Mouse (Mus musculus): Measurements from ENCODE around the gene Noct. TPM values are rescaled to one million over a fixed set of nuclear protein-coding genes. Genes with fewer than 3 reads are reported as not detected.

Gene Noct
- polyA plus RNA-seq, 3 experiments from 2014 or later = 2.2 to 4.3 (median 3.5) TPM

DNA sequence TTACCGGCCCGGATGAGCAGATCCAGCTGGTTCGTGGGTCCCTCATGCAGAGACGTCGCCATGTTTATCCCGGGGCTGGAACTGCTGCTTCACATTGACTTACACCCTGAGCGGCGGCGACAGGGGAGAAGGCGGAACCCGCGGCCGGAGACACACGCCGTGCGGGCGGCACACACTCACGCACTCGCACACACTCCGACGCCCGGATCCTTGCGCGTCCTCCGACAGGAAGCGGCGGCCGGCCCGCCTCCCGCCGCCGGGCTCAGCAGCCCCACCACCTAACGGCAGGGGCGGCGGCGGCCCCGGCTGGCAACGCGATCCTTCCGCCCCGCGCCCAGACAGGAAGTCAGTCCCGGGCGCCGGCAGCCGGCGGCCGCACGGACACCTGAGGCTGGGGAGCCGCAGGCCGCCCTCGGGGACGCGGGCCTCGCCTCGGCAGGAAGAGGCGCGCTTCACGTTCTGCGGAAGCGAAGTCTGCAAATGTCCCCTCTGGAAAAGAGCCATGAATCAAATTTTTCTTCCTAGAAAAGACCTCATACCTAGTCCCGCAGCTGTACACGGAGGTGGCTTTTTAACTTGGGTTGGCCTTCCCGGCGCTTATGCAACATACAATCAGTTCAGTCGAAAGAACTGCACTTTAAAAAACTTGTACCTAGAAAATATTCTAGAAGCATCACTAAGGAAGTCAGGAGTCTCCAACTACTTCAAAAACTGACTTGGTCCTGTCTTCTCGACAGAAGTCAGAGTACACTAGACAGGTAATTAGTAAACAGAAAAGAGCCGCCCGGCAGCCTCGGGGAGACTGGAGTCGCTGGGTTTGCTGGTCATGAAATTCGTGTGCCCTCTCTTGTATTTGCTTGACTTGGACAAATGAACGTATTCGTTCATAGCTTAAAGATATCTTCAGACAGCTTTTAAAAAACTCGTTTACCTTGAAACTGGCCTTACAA is 53.2 kb downstream of the Noct start:
- peak; percentile 55 for ATAC-seq

DNA sequence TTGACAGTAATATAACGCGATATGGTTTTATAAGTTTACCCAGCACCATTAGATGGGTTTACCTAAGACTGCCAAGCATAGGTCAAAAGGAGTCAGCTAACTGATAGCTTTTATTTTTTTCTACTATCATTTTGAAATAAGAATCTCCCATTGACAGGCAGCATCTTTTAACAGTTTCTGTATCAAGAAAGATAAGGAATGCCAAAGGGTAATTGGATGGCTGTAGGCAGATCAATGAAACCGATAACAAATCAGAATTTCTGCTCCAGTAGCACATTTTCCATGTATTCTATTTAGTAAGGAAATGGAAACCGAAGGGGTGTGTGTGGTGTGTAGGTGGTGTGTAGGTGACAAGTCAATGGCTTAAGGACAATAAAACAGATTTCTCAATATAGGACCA is 54.2 kb downstream of the Noct start:
- no peak for ATAC-seq

DNA sequence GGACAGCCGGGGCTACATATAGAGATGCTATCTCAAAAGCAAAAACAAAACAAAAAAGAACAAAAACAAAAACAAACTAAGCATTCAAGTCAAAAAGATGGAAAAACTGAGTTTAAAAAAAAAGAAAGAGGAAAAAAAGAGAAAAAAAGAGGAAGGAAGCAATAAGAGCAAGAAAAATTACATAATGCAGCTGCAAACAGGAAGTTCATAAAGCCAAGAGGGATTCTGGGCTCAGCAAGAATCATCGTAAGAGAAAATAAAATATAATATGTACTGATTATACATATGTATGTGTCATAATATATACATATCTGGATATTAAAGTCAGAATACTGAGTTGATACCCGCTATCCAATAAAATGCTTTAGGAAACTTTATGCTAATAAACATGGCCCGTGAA is 57.5 kb downstream of the Noct start:
- no peak for ATAC-seq

DNA sequence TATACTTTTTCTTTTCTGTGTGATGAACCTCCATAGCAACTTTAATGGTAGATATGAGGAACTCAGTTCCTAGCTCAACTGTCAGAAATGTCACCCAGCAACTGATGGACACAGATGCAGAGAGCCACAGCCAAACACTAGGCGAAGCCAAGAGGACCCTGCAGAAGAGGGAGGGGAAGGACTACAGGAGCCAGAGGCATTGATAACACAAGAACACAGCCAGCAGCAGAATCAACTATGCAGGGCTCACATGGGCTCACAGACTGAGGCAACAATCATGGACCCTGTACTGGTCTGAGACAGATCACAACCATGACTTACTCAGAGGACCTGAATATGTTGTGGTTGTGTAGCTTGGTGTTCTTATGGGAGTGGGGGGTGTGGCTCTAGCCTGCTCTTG is 60.1 kb downstream of the Noct start:
- ATAC-seq = no peak

DNA sequence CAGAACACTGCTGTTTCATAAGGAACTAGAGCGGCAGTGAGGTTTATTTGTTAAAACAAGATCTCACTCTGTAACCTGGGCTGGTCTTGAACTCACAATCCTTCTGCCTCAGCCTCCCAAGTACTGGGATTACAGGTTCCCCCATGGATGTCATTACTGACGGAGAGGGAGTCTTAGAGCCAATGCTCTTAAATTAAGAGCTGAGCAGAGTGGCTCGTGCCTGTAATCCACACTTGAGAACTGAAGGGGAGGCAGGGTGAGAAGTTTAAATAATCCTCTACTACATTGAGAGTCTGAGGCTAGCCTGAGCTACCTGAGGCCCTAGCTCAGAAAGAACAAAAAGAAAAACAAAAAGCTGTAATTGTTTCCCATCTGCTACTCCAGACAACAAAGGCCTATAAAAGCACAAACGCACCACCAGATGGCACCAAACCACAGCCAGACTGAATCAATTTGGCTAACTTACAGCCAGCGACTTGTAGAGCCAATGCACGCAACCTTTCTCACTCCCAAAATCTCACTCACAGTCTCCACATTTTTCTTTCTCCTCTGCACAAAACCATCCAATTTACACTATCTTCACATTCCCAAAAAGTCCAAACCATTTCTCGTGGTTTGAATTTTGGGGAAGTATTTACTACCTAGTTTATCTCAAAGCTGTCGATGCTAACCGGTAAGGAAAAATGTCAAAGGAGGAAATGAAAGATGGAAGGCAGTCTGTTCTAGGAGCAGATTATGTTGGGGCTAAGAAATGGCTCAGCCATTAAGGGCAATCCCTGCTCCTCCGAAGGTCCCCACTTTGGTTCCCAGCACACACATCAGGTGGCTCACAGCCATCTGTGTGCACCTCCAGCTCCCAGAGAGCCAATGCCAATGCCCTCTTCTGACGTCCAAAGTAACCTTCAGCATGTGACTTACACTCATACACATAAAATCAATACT is 64.9 kb downstream of the Noct start:
- peak; percentile 67 for ATAC-seq

DNA sequence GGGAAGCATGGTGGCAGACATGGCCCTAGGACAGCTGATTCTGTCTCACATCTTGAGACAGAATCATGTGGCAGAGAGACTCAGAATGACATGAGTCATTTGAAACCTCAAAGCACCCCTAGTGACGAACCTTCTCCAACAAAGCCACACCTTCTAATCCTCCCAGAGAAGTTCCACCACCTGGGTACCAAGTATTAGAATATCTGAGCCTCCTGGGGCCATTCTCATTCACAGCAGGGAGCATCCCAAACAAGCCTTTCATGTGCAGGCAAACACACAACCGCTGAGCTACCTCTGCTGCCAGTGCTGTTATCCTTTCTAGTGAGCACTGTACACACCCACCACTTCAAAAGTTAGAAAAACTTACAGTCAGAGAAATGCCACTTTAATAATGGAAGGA is 70.0 kb downstream of the Noct start:
- ATAC-seq = no peak

DNA sequence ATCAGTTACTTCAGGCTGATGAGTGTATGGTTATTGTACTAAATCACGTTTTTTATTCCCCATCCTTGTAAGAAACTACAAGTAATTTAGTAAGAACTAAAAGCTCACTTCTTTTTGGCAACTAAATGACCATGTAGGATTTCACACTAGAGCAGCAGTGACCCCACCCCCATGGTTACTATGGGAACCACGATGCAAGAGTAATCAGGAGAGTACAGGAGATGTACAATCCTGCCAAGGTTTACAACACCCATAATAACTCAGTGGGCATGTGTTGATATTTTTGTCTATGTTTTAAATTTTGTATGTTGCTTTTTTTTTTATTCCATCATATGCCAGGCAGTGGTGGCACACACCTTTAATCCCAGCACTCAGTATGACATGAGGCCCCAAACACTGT is 71.0 kb downstream of the Noct start:
- ATAC-seq = no peak

DNA sequence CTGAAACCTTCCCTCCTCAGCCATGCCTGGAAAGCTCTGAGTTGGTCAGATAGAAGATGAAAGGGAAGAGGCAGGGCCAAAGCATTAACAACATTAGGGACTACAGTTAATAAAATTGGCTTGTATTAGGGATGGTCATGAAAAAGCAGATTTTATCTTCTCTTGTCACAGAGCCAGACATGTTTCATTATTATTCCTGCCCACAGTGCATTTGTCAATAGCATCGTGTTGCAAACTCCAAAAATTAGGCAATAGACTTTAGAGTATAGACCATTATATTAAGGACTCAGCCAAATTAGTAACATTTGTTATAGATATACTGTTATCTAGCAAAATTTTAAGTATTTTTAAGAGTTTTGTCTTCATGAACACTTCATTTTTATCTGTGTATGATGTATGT is 72.5 kb downstream of the Noct start:
- ATAC-seq = no peak

Other genes starting within 250 kb of the Noct start
- 10 to 100 TPM; 51.8 to 74.2 (median 57.7) TPM for gene Elf2, start 116.2 kb downstream of the Noct start, polyA plus RNA-seq (2017; shearing (Covaris generic))
- gene Mgarp, start 172.3 kb downstream of the Noct start, polyA plus RNA-seq (2017; shearing (Covaris generic)) = 1 to 10 TPM in 1 of 3 experiments, under 1 TPM in 1, not detected in 1; 0.78 to 1.2 TPM
- gene Ndufc1, start 184.5 kb downstream of the Noct start, polyA plus RNA-seq (2017; shearing (Covaris generic)) = 100 to 1,000 TPM; 222 to 324 (median 265) TPM
- 10 to 100 TPM; 24.0 to 37.7 (median 30.3) TPM for gene Naa15, start 190.7 kb downstream of the Noct start, polyA plus RNA-seq (2017; shearing (Covaris generic))

Data from inflammation-experienced regulatory T-cells, adult 6 months (primary cell).